Mouse (Mus musculus) brain, embryonic 14.5 days (tissue): ENCODE measurements around the gene Zfp408.

ENCODE experiments used
- CTCF ChIP-seq: fragments of 200-500 bp; IDR thresholded peaks from 2 replicates; pipeline ENCODE4 v1.5.1; 2012; ENCODE audit warnings: inconsistent platforms, mild to moderate bottlenecking, moderate library complexity, borderline replicate concordance; ENCODE audit not compliant: insufficient read depth, insufficient read length; ENCODE audit errors: extremely low read depth
- POLR2A ChIP-seq: fragments of 200-500 bp; IDR thresholded peaks from 2 replicates; pipeline ENCODE4 v1.6.1; 2012; ENCODE audit warnings: mild to moderate bottlenecking, inconsistent platforms, borderline replicate concordance; ENCODE audit not compliant: poor library complexity, insufficient read depth, insufficient read length, severe bottlenecking; ENCODE audit errors: extremely low read depth

DNA sequence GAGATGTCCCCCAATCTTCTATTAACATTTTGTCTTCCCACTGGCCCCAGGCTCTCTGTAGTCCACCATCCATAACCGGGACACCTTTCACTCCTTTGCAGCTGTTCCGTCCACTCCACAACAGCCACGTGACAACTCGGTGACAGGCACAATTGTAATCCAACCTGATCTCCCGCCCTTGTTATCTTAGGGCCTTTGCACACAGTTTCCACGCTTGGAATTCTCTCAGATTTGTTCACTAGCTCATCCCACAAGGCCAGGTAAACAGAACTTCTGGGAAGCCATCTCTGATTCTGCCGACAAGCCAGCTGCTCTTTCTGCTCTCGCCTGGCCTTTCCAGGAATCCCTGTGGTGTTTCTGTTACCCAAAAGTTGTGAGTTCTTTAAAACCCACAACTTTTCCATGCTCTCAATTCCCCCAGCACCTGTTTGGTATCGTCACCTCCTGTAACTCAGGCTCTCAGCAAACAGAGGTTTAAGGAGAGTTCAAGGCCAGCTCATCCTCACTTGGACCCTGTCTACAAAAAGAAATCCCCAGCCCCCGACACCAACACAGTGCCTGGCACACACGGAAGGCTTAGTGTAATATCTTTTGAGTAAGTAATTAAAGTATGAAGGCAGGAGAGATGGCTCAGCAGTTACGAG lies 16.1 kb downstream of the Zfp408 start:
- TF ChIP-seq POLR2A (no peak), CTCF (no peak)
